Mouse (Mus musculus): Measurements from ENCODE around the gene Gcfc2. TPM values are rescaled to one million over a fixed set of nuclear protein-coding genes. Genes with fewer than 3 reads are reported as not detected.

The Gcfc2 gene
- total and polyA plus RNA-seq, 2 experiments: 2.3 to 7.3 TPM

- H3K27ac ChIP-seq (replicated peaks; ENCODE audit: insufficient read depth, low read depth, low read length): no peak overlapping the region
- peaks cover 72% of the 10 kb centered on the region for H3K36me3 ChIP-seq (ENCODE audit: control insufficient read depth, insufficient read depth, low read length)
- DNase-seq (ENCODE audit: extremely low read depth, low read depth, low spot score): no peak
- no peaks in the 10 kb centered on the region for H3K79me2 ChIP-seq (ENCODE audit: control insufficient read depth, insufficient read depth, low read length)
- TF ChIP-seq CTCF (IDR thresholded peaks at IDR 0.05; ENCODE audit: low read depth, low read length) (no peak), POLR2A (IDR thresholded peaks at IDR 0.05; ENCODE audit: extremely low read depth, insufficient read depth, low read length) (no peak)
- H3K4me3 ChIP-seq (ENCODE audit: insufficient read depth, low read depth, low read length): no peak overlapping the region
- no peaks in the 10 kb centered on the region for H3K4me1 ChIP-seq (ENCODE audit: control insufficient read depth, insufficient read depth, low read length)
- H3K9ac ChIP-seq (ENCODE audit: low read depth, low read length): no peak overlapping the region
- no peaks in the 10 kb centered on the region for H3K27me3 ChIP-seq (ENCODE audit: control insufficient read depth, insufficient read depth, low read length)
- WGBS: 94% methylated on average over 6 of the region's 6 CpGs
Measured at GRCm38 (mm10) chr6:81946906-81947305, 23.4 kb downstream of the Gcfc2 start.

- H3K4me3 ChIP-seq (ENCODE audit: insufficient read depth, low read depth, low read length): no peak overlapping the region
- no peaks in the 10 kb centered on the region for H3K4me1 ChIP-seq (ENCODE audit: control insufficient read depth, insufficient read depth, low read length)
- no peak for DNase-seq (ENCODE audit: extremely low read depth, low read depth, low spot score)
- TF ChIP-seq POLR2A (IDR thresholded peaks at IDR 0.05; ENCODE audit: extremely low read depth, insufficient read depth, low read length) (no peak), CTCF (IDR thresholded peaks at IDR 0.05; ENCODE audit: low read depth, low read length) (no peak)
- no peak overlapping the region for H3K27ac ChIP-seq (replicated peaks; ENCODE audit: insufficient read depth, low read depth, low read length)
- 89% methylated on average over 5 of the region's 5 CpGs for WGBS
- no peaks in the 10 kb centered on the region for H3K27me3 ChIP-seq (ENCODE audit: control insufficient read depth, insufficient read depth, low read length)
- H3K9ac ChIP-seq (ENCODE audit: low read depth, low read length): no peak overlapping the region
- H3K79me2 ChIP-seq (ENCODE audit: control insufficient read depth, insufficient read depth, low read length): no peaks in the 10 kb centered on the region
- H3K36me3 ChIP-seq (ENCODE audit: control insufficient read depth, insufficient read depth, low read length): peaks cover 39% of the 10 kb centered on the region
Measured at GRCm38 (mm10) chr6:81955133-81955532, 31.7 kb downstream of the Gcfc2 start.

GRCm38 (mm10) chr6:81956399-81956798 lies 32.9 kb downstream of the Gcfc2 start:
- Histone ChIP-seq H3K27me3 (ENCODE audit: control insufficient read depth, insufficient read depth, low read length) (no peaks in the 10 kb centered on the region), H3K4me3 (ENCODE audit: insufficient read depth, low read depth, low read length) (no peak overlapping the region), H3K36me3 (ENCODE audit: control insufficient read depth, insufficient read depth, low read length) (peaks cover 42% of the 10 kb centered on the region), H3K4me1 (ENCODE audit: control insufficient read depth, insufficient read depth, low read length) (no peaks in the 10 kb centered on the region), H3K79me2 (ENCODE audit: control insufficient read depth, insufficient read depth, low read length) (no peaks in the 10 kb centered on the region), H3K27ac (replicated peaks; ENCODE audit: insufficient read depth, low read depth, low read length) (no peak overlapping the region), H3K9ac (ENCODE audit: low read depth, low read length) (no peak overlapping the region)
- TF ChIP-seq CTCF (IDR thresholded peaks at IDR 0.05; ENCODE audit: low read depth, low read length) (no peak), POLR2A (IDR thresholded peaks at IDR 0.05; ENCODE audit: extremely low read depth, insufficient read depth, low read length) (no peak)
- WGBS: 91% methylated on average over 4 of the region's 4 CpGs
- DNase-seq (ENCODE audit: extremely low read depth, low read depth, low spot score): no peak

GRCm38 (mm10) chr6:81957992-81958391 lies 34.5 kb downstream of the Gcfc2 start:
- no peaks in the 10 kb centered on the region for H3K79me2 ChIP-seq (ENCODE audit: control insufficient read depth, insufficient read depth, low read length)
- no peak for DNase-seq (ENCODE audit: extremely low read depth, low read depth, low spot score)
- no peak overlapping the region for H3K27ac ChIP-seq (replicated peaks; ENCODE audit: insufficient read depth, low read depth, low read length)
- no peak for TF ChIP-seq CTCF (IDR thresholded peaks at IDR 0.05; ENCODE audit: low read depth, low read length)
- no peak overlapping the region for H3K4me3 ChIP-seq (ENCODE audit: insufficient read depth, low read depth, low read length)
- H3K9ac ChIP-seq (ENCODE audit: low read depth, low read length): no peak overlapping the region
- peaks cover 42% of the 10 kb centered on the region for H3K36me3 ChIP-seq (ENCODE audit: control insufficient read depth, insufficient read depth, low read length)
- WGBS: 90% methylated on average over 11 of the region's 11 CpGs
- no peaks in the 10 kb centered on the region for H3K27me3 ChIP-seq (ENCODE audit: control insufficient read depth, insufficient read depth, low read length)
- no peaks in the 10 kb centered on the region for H3K4me1 ChIP-seq (ENCODE audit: control insufficient read depth, insufficient read depth, low read length)

GRCm38 (mm10) chr6:81959866-81960265 lies 36.4 kb downstream of the Gcfc2 start:
- Histone ChIP-seq H3K36me3 (ENCODE audit: control insufficient read depth, insufficient read depth, low read length) (peaks cover 39% of the 10 kb centered on the region), H3K79me2 (ENCODE audit: control insufficient read depth, insufficient read depth, low read length) (no peaks in the 10 kb centered on the region), H3K27ac (replicated peaks; ENCODE audit: insufficient read depth, low read depth, low read length) (no peak overlapping the region), H3K9ac (ENCODE audit: low read depth, low read length) (no peak overlapping the region), H3K27me3 (ENCODE audit: control insufficient read depth, insufficient read depth, low read length) (no peaks in the 10 kb centered on the region), H3K4me3 (ENCODE audit: insufficient read depth, low read depth, low read length) (no peak overlapping the region), H3K4me1 (ENCODE audit: control insufficient read depth, insufficient read depth, low read length) (peaks cover 3% of the 10 kb centered on the region; the same call in 1 of the 2 replicates)
- no peak for DNase-seq (ENCODE audit: extremely low read depth, low read depth, low spot score)
- 94% methylated on average over 8 of the region's 8 CpGs for WGBS
- TF ChIP-seq CTCF (IDR thresholded peaks at IDR 0.05; ENCODE audit: low read depth, low read length) (no peak), POLR2A (IDR thresholded peaks at IDR 0.05; ENCODE audit: extremely low read depth, insufficient read depth, low read length) (no peak)

- Histone ChIP-seq H3K4me1 (ENCODE audit: control insufficient read depth, insufficient read depth, low read length) (peaks cover 3% of the 10 kb centered on the region; the same call in 1 of the 2 replicates), H3K9ac (ENCODE audit: low read depth, low read length) (no peak overlapping the region), H3K79me2 (ENCODE audit: control insufficient read depth, insufficient read depth, low read length) (0 out of 2 replicates have a peak, but pooled peaks cover 1% of the 10 kb centered on the region), H3K36me3 (ENCODE audit: control insufficient read depth, insufficient read depth, low read length) (peaks cover 39% of the 10 kb centered on the region), H3K4me3 (ENCODE audit: insufficient read depth, low read depth, low read length) (no peak overlapping the region), H3K27ac (replicated peaks; ENCODE audit: insufficient read depth, low read depth, low read length) (no peak overlapping the region), H3K27me3 (ENCODE audit: control insufficient read depth, insufficient read depth, low read length) (no peaks in the 10 kb centered on the region)
- 96% methylated on average over 1 of the region's 1 CpGs for WGBS
- no peak for TF ChIP-seq POLR2A (IDR thresholded peaks at IDR 0.05; ENCODE audit: extremely low read depth, insufficient read depth, low read length)
- no peak for TF ChIP-seq CTCF (IDR thresholded peaks at IDR 0.05; ENCODE audit: low read depth, low read length)
- no peak for DNase-seq (ENCODE audit: extremely low read depth, low read depth, low spot score)
Measured at GRCm38 (mm10) chr6:81960284-81960683, 36.8 kb downstream of the Gcfc2 start.

All from liver, adult 2 months (tissue).